Mouse (Mus musculus) liver, adult 2 months (tissue): ENCODE measurements around the gene Gm20388. TPM values are rescaled to one million over a fixed set of nuclear protein-coding genes. Genes with fewer than 3 reads are reported as not detected.
A peak's percentile ranks its signal among the peaks of the same experiment; 100 is the strongest.

ENCODE experiments used
- DNase-seq: peaks from one replicate; pipeline ENCODE4 v3.0.0-alpha.2; 2011; ENCODE audit warnings: low read depth, low spot score; ENCODE audit errors: extremely low read depth
- H3K27ac ChIP-seq: fragments of 200-500 bp; replicated peaks from 2 replicates; pipeline ENCODE4 v1.5.1; 2012; ENCODE audit warnings: low read depth, mild to moderate bottlenecking, control low read depth, inconsistent platforms, low read length; ENCODE audit not compliant: insufficient read depth
- H3K27me3 ChIP-seq: fragments of 200-500 bp; 2 replicates; pipeline ENCODE4 v1.6.1; 2012; ENCODE audit warnings: mild to moderate bottlenecking, moderate library complexity, low read length, inconsistent platforms; ENCODE audit not compliant: control insufficient read depth, insufficient read depth
- H3K36me3 ChIP-seq: fragments of 200-500 bp; 2 replicates; pipeline ENCODE4 v1.6.1; 2012; ENCODE audit warnings: low read length, inconsistent platforms; ENCODE audit not compliant: control insufficient read depth, insufficient read depth
- H3K4me1 ChIP-seq: fragments of 200-500 bp; 2 replicates; pipeline ENCODE4 v1.6.1; 2011; ENCODE audit warnings: low read length; ENCODE audit not compliant: control insufficient read depth, insufficient read depth
- H3K4me3 ChIP-seq: fragments of 200-500 bp; 2 replicates; pipeline ENCODE4 v1.5.1; 2011; ENCODE audit warnings: low read depth, mild to moderate bottlenecking, control low read depth, low read length, moderate library complexity; ENCODE audit not compliant: insufficient read depth
- H3K79me2 ChIP-seq: fragments of 200-500 bp; 2 replicates; pipeline ENCODE4 v1.6.1; 2012; ENCODE audit warnings: inconsistent platforms, mild to moderate bottlenecking, low read length, moderate library complexity; ENCODE audit not compliant: control insufficient read depth, insufficient read depth
- H3K9ac ChIP-seq: fragments of 200-500 bp; 2 replicates; pipeline ENCODE4 v1.6.1; 2012; ENCODE audit warnings: low read depth, mild to moderate bottlenecking, control low read depth, inconsistent platforms, low read length
- CTCF ChIP-seq: fragments of 200-500 bp; IDR thresholded peaks from 2 replicates; pipeline ENCODE4 v1.5.1; 2011; ENCODE audit warnings: low read depth, low read length, control low read depth
- POLR2A ChIP-seq: fragments of 200-500 bp; IDR thresholded peaks from 2 replicates; pipeline ENCODE4 v1.6.1; 2011; ENCODE audit warnings: low read length, control low read depth; ENCODE audit not compliant: insufficient read depth; ENCODE audit errors: extremely low read depth
- WGBS: fragments of 180-500 bp; shearing (Covaris S2); methylation state at CpG from one replicate; pipeline ENCODE4 v1.1.7; 2018; 5-methylcytosine and 5-hydroxymethylcytosine counted together
- polyA plus RNA-seq: library from polyadenylated mRNA; depleted of rRNA; stranded (reverse); fragments of >200 nt; gene quantifications from 2 replicates; pipeline ENCODE4 v1.2.3, GENCODE M21; 2012
- total RNA-seq: library from RNA; depleted of rRNA; stranded (reverse); fragments of >200 nt; gene quantifications from 2 replicates; pipeline ENCODE4 v1.2.3, GENCODE M21; 2014

Gm20388 gene
- total and polyA plus RNA-seq, 2 experiments = 6.4 to 19.9 TPM

DNA sequence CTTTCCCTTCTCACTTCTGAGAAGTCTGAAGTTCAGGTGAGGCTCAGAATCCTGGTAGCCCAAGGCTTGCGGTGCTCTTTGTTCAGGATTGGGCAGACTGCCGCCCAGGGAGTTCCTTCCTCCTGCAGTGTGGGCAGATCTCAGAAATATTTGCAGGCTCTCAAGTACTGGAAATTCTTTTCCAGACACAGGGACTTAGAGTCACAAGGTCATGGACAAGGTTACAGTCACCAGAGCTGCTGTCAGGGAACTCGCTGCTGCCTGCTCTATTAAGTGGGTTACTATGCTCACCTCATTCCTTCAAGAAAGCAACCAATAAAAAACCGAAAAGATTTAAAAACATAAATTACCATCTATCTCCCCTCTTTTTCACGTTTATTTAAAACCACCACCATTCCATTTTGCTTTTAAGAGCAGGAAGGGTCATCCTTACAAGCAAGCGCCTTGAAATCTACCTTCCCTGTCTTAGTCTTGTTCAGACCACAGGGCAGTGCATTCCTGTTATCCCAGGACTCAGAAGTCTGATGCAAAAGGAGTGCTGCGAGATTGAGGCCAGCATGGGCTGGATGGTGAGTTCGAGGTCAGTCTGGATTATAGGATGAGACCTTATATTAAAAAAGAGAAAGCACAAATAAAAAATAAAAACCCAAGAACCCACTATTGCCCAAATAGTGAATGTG is 4320.0 kb downstream of the Gm20388 start:
- DNase-seq = no peak
- peaks cover 6% of the 10 kb centered on the region; the same call in 1 of the 2 replicates for H3K4me1 ChIP-seq
- H3K4me3 ChIP-seq = peak overlapping the region; percentile 48
- no peak overlapping the region for H3K9ac ChIP-seq
- H3K79me2 ChIP-seq = peaks cover 19% of the 10 kb centered on the region
- no peaks in the 10 kb centered on the region for H3K27me3 ChIP-seq
- no peaks in the 10 kb centered on the region for H3K36me3 ChIP-seq
- 56% methylated on average over 8 of the region's 8 CpGs for WGBS
- H3K27ac ChIP-seq = no peak overlapping the region
- no peak for TF ChIP-seq CTCF
- no peak for TF ChIP-seq POLR2A

DNA sequence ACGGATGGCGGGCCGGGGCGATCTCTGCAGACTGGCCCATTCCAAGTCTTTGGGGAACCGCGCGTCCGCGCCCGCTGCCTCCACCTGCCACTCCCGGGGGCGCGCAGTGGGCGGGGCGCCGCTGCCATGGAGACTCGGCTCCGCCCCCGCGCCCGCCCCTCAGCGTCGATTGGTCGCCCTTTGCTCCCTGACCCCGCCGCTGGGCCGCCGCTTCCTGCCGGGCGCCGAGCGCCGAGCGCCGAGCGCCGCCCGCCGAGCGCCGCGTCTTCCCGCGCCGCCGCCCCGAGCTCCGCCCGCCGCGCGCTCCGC is 4320.5 kb downstream of the Gm20388 start, which contains the start of gene Galnt2:
Galnt2 (plus strand) TSS at position 216 of the 309 bp plus-strand sequence.
- Histone ChIP-seq H3K4me3 (peak within 1 kb of the TSS; percentile 79), H3K27ac (peak within 1 kb of the TSS; percentile 29)

DNA sequence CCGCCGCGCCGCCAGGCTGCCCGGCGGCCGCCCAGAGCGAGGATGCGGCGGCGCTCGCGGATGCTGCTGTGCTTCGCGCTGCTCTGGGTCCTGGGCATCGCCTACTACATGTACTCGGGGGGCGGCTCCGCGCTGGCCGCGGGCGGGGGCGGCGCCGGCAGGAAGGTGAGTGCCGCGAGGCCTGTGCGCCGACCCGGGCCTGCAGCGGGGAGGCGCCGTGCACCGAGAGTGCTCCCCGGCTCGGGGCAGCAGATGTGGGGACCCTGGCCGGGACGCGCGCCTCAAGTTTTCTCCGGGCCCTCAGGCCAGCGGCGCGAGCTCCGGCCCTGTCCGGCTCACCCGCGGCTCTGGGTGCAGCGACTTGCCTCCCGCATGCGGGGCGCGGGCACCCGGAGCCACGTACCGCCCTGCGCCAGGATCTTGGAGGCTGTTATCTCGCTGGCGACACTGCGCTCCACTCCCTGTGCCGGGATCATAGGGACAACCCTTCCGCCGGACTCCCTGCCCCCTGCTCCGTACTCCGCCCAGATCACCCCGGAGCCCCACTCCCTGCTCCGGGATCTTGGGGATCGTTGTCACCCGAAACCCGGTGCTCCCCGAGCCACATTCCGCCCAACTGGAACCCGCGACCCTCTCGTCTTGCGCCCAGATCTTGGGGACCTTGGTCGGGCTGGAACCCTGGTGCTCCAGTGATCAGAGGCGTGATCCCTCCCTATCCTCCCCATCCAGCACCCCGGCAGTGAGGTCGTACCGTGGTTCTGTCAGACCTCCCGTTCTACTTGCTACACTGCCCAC is 4321.0 kb downstream of the Gm20388 start:
- DNase-seq = peak; percentile 57
- Histone ChIP-seq H3K79me2 (peaks cover 26% of the 10 kb centered on the region), H3K4me3 (peak overlapping the region; percentile 79), H3K27me3 (no peaks in the 10 kb centered on the region), H3K36me3 (no peaks in the 10 kb centered on the region), H3K9ac (peak overlapping the region; percentile 69), H3K4me1 (peaks cover 6% of the 10 kb centered on the region; the same call in 1 of the 2 replicates), H3K27ac (peak overlapping the region; percentile 29)
- WGBS = 2% methylated on average over 63 of the region's 83 CpGs
- peak; percentile 21; the same call in 1 of the 2 replicates for TF ChIP-seq CTCF
- TF ChIP-seq POLR2A = no peak

More for the DNA sequence above, 4320.5 kb downstream of the Gm20388 start, which contains the start of gene Galnt2:
- peaks cover 6% of the 10 kb centered on the region; the same call in 1 of the 2 replicates for H3K4me1 ChIP-seq
- H3K36me3 ChIP-seq = no peaks in the 10 kb centered on the region
- no peaks in the 10 kb centered on the region for H3K27me3 ChIP-seq
- 9% methylated on average over 53 of the region's 53 CpGs for WGBS
- no peak for DNase-seq
- H3K79me2 ChIP-seq = peaks cover 22% of the 10 kb centered on the region
- peak within 1 kb of the TSS; percentile 69 for H3K9ac ChIP-seq
- no peak for TF ChIP-seq CTCF
- TF ChIP-seq POLR2A = no peak

DNA sequence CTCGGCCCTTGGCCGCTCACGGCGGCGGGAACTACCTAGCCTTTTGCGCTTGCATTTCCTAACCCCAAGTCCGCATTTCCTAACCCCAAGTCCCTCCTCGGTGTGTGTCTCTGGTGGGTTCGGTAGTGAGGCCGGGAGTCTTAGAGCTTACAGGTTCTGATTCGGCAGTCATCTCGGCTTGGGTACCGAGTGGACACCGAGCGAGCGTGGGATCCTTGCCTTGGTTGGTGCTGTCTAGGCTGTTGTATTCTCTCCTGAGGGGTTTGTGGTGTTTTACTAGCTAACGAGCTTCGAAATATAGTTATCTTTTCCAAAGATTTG is 4321.6 kb downstream of the Gm20388 start:
- peak overlapping the region; percentile 69 for H3K9ac ChIP-seq
- no peak for DNase-seq

DNA sequence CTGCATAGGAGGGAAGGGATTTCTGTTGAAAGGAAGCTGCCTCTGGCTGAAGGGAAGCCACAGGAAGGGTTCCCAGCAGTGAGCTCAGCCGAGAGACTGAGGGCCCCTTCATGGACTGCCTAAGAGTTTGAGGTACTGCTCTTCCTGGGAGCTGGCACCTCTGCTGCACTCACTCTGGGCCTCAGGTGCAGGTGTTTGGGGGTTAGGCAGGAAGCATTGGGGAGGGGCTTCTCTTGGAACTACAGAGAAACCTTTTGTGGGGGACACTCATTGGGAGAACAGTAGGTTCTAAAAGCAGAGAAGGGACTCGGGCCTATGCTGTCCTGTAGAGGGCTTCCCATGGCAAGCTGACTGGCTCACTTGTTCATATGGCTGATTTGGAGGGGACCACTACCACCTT is 4323.9 kb downstream of the Gm20388 start:
- DNase-seq = no peak
- Histone ChIP-seq H3K9ac (no peak overlapping the region), H3K4me3 (no peak overlapping the region), H3K79me2 (peaks cover 51% of the 10 kb centered on the region), H3K36me3 (no peaks in the 10 kb centered on the region), H3K4me1 (peaks cover 10% of the 10 kb centered on the region), H3K27ac (no peak overlapping the region), H3K27me3 (no peaks in the 10 kb centered on the region)
- 77% methylated on average over 2 of the region's 2 CpGs for WGBS
- TF ChIP-seq CTCF = no peak
- no peak for TF ChIP-seq POLR2A

More for the DNA sequence above, 4321.6 kb downstream of the Gm20388 start:
- TF ChIP-seq CTCF (no peak), POLR2A (no peak)
- H3K27me3 ChIP-seq = no peaks in the 10 kb centered on the region
- peaks cover 10% of the 10 kb centered on the region for H3K4me1 ChIP-seq
- peak overlapping the region; percentile 79 for H3K4me3 ChIP-seq
- H3K27ac ChIP-seq = peak overlapping the region; percentile 29
- peaks cover 31% of the 10 kb centered on the region for H3K79me2 ChIP-seq
- H3K36me3 ChIP-seq = no peaks in the 10 kb centered on the region
- WGBS = 9% methylated on average over 18 of the region's 18 CpGs
